Mouse (Mus musculus) heart, postnatal 4 days (tissue): ENCODE results near the gene Rasip1. TPM values are rescaled to one million over a fixed set of nuclear protein-coding genes. Genes with fewer than 3 reads are reported as not detected.
A peak's percentile ranks its signal among the peaks of the same experiment; 100 is the strongest.

Experiments used
- DNase-seq: peaks from one replicate; pipeline ENCODE4 v3.0.0; 2021
- total RNA-seq, 2 experiments: library from RNA; stranded (reverse); gene quantifications; 2 replicates each; pipeline ENCODE4 v1.2.3; 2021

The Rasip1 gene
- 10 to 100 TPM; 50.0 to 50.5 TPM for total RNA-seq

GRCm38 (mm10) chr7:45627261-45627660 lies at the start of gene Rasip1:
Gene Rasip1 (plus strand): TSS chr7:45627488.
- DNase-seq = peak; percentile 67

GRCm38 (mm10) chr7:45585923-45586322 lies 41.4 kb upstream of the Rasip1 start:
- no peak for DNase-seq

DNA sequence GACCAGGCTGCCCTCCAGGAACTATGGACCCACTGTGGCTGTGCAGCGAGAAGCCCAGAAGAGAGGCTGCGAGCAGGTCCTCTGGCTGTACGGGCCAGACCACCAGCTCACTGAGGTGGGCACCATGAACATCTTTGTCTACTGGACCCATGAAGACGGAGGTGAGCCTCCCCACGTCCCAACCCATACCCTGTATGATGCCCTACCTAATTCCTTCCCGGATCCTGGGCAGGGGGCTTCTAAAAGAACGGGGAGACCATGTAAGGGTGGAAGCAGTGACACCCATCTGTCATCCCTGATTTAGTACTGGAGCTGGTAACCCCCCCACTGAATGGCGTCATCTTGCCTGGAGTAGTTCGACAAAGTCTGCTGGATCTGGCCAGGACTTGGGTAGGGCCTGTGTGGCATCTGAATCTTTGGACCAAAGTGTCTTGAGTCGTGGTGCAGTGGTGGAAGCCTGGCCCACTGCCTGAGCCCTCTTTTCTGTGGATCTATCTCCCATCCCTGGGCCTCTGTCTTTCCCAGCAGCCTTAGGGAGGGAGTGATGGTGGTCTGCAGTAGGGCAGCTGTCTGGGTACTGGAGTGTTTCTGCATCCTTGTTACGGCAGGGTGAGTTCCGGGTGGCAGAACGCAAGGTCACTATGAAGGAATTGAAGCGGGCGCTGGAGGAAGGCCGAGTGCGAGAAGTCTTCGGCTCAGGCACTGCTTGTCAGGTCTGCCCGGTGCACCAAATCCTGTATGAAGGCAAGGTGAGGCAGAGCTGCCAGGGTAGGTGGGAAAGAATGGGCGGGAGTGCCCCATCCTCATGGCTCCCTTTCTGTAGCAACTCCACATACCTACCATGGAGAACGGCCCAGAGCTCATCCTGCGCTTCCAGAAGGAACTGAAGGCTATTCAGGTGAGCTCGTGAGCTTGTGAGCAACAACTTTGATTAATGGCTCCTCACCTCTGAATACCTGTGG lies 39.4 kb upstream of the Rasip1 start:
- no peak for DNase-seq

DNA sequence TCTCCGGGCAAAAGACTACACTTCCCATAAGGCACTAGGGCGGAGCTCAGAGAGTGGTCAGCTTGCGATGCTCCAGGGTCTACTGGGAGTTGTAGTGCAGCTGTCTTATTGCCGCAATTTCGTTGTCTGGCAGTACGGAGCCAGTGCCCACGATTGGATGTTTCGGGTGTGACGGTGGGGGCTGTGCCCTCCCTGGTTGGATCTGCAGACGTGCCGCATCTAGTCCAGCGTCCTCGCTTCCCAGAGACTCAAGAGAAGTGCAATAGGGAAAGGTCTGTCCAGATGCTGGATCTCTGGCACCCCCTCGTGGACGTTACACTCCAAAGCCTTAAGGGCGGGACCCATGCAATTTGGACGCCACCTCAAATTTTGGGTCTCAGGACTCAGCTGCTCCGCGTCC lies 38.1 kb upstream of the Rasip1 start:
- peak; percentile 95 for DNase-seq

GRCm38 (mm10) chr7:45589898-45590297 lies 37.4 kb upstream of the Rasip1 start:
- no peak for DNase-seq

DNA sequence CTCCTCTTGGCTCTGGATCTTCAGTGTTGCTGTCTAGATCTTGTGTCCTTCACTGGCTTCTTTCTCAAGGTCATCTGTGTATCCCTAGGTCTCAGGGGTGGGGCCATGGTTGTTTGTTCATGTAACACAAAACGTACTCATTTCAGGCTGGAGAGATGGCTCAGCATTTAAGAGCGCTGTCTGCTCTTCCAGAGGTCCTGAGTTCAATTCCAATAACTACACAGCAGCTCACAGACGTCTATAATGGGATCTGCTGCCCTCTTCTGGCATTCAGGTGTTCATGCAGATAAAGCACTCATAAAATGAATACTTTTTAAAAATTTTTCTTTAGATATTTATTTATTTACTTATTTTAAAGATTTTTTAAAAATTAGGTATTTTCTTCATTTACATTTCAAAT lies 36.4 kb upstream of the Rasip1 start:
- DNase-seq = no peak

- DNase-seq = no peak
Observed at GRCm38 (mm10) chr7:45591880-45592279, 35.4 kb upstream of the Rasip1 start.

DNA sequence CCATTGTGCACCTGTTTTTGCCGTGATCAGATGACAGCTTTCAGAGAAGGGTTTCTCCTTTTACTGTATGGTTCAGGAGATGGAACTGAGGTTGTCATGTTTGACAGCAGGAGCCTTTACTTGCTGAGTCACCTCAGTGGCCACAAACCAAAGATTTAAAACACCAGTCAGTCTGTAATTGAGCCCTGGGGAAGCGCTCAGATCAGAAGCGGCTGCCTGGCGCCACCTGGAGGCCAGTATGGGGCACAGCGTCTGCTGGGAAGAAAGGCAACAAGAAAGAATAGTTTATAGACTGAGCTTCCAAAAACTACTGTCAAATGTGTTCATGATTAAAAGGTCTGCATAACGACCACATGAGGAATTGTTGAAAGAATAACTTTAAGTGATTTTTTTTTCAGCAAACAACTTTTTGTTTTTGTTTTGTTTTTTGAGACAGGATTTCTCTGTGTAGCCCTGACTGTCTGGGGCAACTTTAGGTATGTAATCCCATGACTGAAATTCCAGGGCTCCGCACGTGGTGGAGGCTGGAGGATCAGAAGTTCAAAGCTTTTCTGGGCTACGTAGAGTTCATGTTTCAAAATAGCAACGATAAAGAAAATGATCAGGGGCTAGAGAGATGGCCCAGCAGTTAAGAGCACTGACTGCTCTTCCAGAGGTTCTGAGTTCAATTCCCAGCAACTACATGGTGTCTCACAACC lies 34.0 kb upstream of the Rasip1 start:
- peak; percentile 82 for DNase-seq

- no peak for DNase-seq
Observed at GRCm38 (mm10) chr7:45595176-45595575, 32.1 kb upstream of the Rasip1 start.

- DNase-seq = no peak
Observed at GRCm38 (mm10) chr7:45596107-45596506, 31.2 kb upstream of the Rasip1 start.

DNA sequence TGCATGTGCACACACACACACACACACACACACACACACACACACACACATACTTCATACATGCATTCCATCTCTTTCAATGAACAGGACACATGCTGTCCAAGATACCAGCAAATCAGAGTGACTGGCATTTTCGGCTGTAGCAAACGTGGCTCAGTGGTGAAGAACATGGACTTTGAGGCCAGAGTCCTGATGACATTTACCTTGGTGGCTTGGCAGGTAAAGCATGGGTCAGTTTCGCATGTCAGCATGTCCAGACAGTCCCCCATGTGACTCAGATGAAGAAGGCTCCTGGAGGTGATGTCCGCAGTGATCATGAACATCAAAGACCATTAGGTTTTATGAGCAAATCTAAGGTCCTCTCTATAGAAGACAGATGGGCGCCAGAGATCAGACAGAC lies 30.3 kb upstream of the Rasip1 start:
- no peak for DNase-seq

DNA sequence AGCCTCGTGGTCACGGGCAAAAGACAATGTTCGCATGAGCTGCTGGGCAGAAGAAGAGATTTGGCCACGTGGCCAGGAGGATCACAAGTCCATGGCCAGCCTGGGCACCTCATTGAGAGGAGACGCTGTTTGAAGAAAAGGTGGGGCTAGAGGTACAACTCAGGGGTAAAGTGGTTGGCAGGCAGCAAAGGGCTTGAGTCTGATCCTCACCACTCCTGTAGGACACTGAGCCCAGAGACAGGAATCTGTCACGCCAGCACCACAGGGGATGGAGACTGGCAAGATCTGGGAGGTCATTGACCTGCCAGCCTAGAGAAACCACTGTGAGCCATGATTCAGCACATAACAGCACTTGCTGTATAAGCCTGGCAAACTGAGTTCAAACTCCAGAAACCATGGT lies 29.8 kb upstream of the Rasip1 start:
- no peak for DNase-seq

DNA sequence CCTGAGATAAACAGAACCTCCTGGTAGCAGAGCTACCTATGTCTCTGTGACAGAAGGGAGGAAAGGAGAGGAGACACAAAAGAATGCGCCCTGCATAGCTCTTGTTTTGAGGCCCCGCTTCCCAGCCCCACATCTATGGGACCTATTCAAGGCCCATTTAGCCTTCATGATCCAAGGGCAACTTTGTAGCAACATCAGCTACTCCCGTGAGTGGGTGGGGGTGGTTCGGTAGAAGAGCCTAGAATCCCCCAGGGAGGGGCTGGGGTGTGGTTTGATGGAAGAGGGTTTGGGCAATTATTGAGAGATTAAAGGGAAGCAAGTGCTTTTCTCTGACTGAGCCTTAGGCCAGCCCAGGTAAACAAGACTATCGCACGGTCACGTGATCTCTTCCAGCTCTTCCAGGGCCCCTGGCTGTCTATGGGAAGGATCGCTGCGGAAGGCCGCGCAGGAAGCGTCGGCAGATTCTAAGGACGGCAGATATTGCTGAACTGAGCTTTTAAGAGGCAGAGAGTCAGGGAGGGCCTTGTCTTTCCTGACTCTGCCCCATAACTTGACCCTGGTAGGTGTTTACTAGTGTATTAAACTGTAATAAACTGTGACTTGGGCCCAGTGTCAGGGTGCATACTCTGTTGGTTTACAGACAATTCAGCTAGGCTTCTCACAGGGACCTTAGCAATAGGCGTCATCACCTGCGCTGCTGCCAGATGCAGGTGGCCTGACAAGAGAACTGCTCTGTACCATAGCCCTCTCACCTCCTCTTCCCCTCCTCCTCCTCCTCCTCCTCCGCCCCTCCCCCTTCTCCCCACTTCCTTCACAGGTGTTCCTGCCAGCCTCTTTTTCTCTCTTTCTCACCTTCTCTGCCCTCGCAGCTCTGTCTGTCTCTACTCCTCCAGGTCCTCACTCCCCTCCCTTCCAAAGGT lies 28.1 kb upstream of the Rasip1 start:
- no peak for DNase-seq

- DNase-seq = no peak
Observed at GRCm38 (mm10) chr7:45605704-45606289, 21.5 kb upstream of the Rasip1 start.

DNA sequence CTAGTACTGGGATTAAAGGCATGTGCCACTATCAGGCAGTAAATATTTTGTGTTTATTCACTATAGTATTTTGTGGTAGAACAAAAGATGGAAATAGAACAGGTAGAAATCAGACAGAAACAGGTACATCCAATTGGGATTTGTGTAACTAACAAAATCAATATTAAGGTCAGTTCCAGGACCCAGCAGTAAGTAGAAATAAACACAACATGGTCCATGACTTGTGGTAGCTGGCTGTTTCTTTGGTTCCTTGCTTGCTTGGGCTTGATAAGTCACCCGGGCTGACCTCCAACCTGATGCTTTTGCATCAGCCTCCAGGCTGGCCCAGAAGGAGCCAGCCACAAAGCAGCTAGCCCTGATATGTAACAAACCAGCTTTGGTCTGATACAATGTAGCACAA lies 17.8 kb upstream of the Rasip1 start:
- DNase-seq = no peak

GRCm38 (mm10) chr7:45616277-45616676 lies 11.0 kb upstream of the Rasip1 start:
- DNase-seq = peak; percentile 55

- no peak for DNase-seq
Observed at GRCm38 (mm10) chr7:45617042-45617695, 10.1 kb upstream of the Rasip1 start, which contains the start of gene Fut1. Gene Fut1 (plus strand): TSS chr7:45617289.

GRCm38 (mm10) chr7:45618316-45618715 lies 9.0 kb upstream of the Rasip1 start:
- no peak for DNase-seq

DNA sequence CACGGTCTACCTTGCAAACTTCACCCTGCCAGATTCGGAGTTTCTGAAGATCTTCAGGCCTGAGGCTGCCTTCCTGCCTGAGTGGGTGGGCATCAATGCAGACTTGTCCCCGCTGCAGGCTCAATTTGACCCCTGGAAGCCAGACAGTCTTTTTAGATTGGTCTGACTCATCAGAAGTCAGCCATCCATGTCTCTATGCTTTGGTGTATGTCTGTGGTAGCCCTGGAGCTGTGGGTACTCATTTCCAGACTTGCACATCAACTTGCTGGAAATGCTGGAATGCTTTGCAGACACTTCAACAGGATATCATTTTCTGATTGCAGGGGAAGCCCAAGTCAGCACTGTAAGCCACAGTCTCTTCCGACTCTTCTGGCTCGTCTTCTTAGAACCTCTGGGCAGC lies 7.7 kb upstream of the Rasip1 start:
- DNase-seq = no peak

DNA sequence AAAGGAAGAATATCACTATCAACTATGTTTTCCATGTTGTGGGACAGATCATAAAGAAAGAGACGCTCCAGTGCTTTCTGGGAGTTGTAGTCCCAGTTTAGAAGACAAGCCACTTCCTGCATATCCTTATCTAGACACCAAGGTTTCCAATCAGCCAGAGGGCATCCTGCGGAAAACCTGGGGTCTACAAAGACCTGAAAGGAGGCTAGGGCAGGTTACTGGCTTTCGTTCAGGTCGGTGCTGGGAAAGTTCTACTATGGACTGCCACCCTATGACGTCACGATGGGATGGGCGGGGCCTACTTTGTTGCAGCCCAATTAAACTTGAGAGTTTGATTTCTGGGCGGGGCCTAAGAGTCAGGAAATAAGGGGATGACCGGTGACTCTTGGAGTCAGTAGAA lies 5.8 kb upstream of the Rasip1 start, which contains the start of gene Izumo1:
TSS of gene Izumo1 (plus strand) at position 369 of the 400 bp plus-strand sequence.
- peak; percentile 71 for DNase-seq

DNA sequence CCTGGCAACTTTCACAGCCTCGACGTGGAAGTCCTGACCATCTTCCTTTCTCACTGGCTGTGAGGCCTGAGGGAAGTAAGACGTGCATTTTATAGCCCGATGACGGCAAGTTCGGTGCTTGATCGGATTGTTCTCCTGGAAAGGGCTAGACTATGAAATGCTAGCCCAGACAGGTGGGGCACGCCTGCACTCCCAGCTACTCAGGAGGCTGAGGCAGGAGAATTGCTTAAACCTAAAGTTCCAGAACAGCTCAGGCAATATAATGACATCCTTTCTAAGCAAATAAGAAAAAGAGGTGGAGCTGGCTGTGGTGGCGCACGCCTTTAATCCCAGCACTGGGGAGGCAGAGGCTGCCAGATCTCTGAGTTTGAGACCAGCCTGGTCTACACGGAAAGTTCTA lies 3.8 kb upstream of the Rasip1 start:
- DNase-seq = no peak
